14 mouse cellular contexts compared by ENCODE assay signal in genomic region chr16:95597578-95597951, GRCm38 (mm10). TPM values are rescaled to one million over a fixed set of nuclear protein-coding genes. Genes with fewer than 3 reads are reported as not detected.
DNase-seq lines count a peak whose midpoint lies in the region; ATAC-seq and TF ChIP-seq lines count a peak whose summit lies in the region.
"Had no signal": no experiment of that assay in that cellular context is flagged by ENCODE, and none has a peak within 500 bp of the region (broad histone marks: within the 10 kb centered on the region; RNA-seq: fewer than 3 reads in every experiment).

No protein-coding gene starts in this region.

- H3K36me3 ChIP-seq in kidney, postnatal 0 days (ENCODE audit: insufficient read depth, low read length): no peaks in the 10 kb centered on the region
- H3K36me3 ChIP-seq in neural tube, embryonic 15.5 days: no peaks in the 10 kb centered on the region
- H3K36me3 ChIP-seq: heart, embryonic 13.5 days had no signal

- no peak overlapping the region for H3K27ac ChIP-seq in kidney, postnatal 0 days
- H3K27ac ChIP-seq in embryonic fibroblast, embryonic 13.5 days (ENCODE audit: insufficient read depth, low read length): peak overlapping the region; percentile 74
- peak overlapping the region; percentile 54; the same call in 1 of the 2 replicates for H3K27ac ChIP-seq in neural tube, embryonic 15.5 days (replicated peaks)
- H3K27ac ChIP-seq: heart, embryonic 13.5 days had no signal

- no peak overlapping the region for H3K4me3 ChIP-seq in kidney, postnatal 0 days (replicated peaks; ENCODE audit: low read depth, low read length)
- no peak overlapping the region for H3K4me3 ChIP-seq in embryonic fibroblast, embryonic 13.5 days (ENCODE audit: insufficient read depth, low read length)
- H3K4me3 ChIP-seq in neural tube, embryonic 15.5 days (replicated peaks): no peak overlapping the region
- H3K4me3 ChIP-seq: heart, embryonic 13.5 days had no signal

- TF ChIP-seq POLR2A in embryonic fibroblast, embryonic 13.5 days (IDR thresholded peaks at IDR 0.05; ENCODE audit: low read depth, low read length): no peak

- no peak overlapping the region for H3K9ac ChIP-seq in kidney, postnatal 0 days (ENCODE audit: low read depth, low read length)
- no peak overlapping the region for H3K9ac ChIP-seq in neural tube, embryonic 15.5 days (replicated peaks)
- H3K9ac ChIP-seq: heart, embryonic 13.5 days had no signal

- TF ChIP-seq CTCF in kidney, postnatal 0 days (IDR thresholded peaks at IDR 0.05; ENCODE audit: low read depth): no peak
- no peak for TF ChIP-seq CTCF in embryonic fibroblast, embryonic 13.5 days (IDR thresholded peaks at IDR 0.05; ENCODE audit: borderline replicate concordance, insufficient read depth, low read length)

- no peaks in the 10 kb centered on the region for H3K27me3 ChIP-seq in kidney, postnatal 0 days (ENCODE audit: insufficient read depth, low read length)
- H3K27me3 ChIP-seq in neural tube, embryonic 15.5 days (replicated peaks): no peaks in the 10 kb centered on the region
- H3K27me3 ChIP-seq: heart, embryonic 13.5 days had no signal

- no peaks in the 10 kb centered on the region for H3K9me3 ChIP-seq in kidney, postnatal 0 days (replicated peaks; ENCODE audit: low read length)
- H3K9me3 ChIP-seq in neural tube, embryonic 15.5 days (replicated peaks): no peaks in the 10 kb centered on the region
- H3K9me3 ChIP-seq: heart, embryonic 13.5 days had no signal

- DNase-seq in kidney, postnatal 0 days (ENCODE audit: low spot score): peak; percentile 75
- DNase-seq in kidney, postnatal 14 days: no peak
- DNase-seq in right cerebral cortex, postnatal 10 days (ENCODE audit: low spot score in 2 of 2): peak; percentile 49 to 60
- DNase-seq in right cerebral cortex, postnatal 14 days: no peak
- no peak for DNase-seq in left cerebral cortex, postnatal 4 days
- DNase-seq: cerebellum, adult 9-10 months; gastrocnemius, postnatal 36 days; kidney, adult 2 months; lung, postnatal 36 days; thymus, postnatal 4 days had no signal

- H3K4me2 ChIP-seq in kidney, postnatal 0 days (ENCODE audit: low read length): no peak overlapping the region
- peak overlapping the region; percentile 6; the same call in 1 of the 2 replicates for H3K4me2 ChIP-seq in neural tube, embryonic 15.5 days
- H3K4me2 ChIP-seq: heart, embryonic 13.5 days had no signal

- no peaks in the 10 kb centered on the region for H3K4me1 ChIP-seq in kidney, postnatal 0 days (replicated peaks; ENCODE audit: insufficient read depth, low read length)
- peaks cover 4% of the 10 kb centered on the region for H3K4me1 ChIP-seq in embryonic fibroblast, embryonic 13.5 days (ENCODE audit: control insufficient read depth, insufficient read depth, low read length)
- peaks cover 21% of the 10 kb centered on the region for H3K4me1 ChIP-seq in neural tube, embryonic 15.5 days
- H3K4me1 ChIP-seq: heart, embryonic 13.5 days had no signal

- 42% methylated on average over 7 of the region's 7 CpGs for WGBS in kidney, postnatal 0 days
- WGBS in neural tube, embryonic 15.5 days: 43% methylated on average over 7 of the region's 7 CpGs

- intact Hi-C loops in left cerebral cortex, postnatal 4 days (cut with DNase I): no loop called here

- ATAC-seq in kidney, postnatal 0 days (replicated peaks; ENCODE audit: low FRiP score, low read depth): no peak
- ATAC-seq in neural tube, embryonic 15.5 days (ENCODE audit: low FRiP score): no peak

RNA-seq across cellular contexts. Expression of gene Erg, which starts 11.2 kb away (rescaled TPM):
- 6.4 TPM in 2 replicates for polyA plus RNA-seq in kidney, postnatal 0 days (2015; fragmentation: Nextera tagmentation; extraction: Ambion mirVana)
- polyA plus RNA-seq in embryonic fibroblast, embryonic 13.5 days (2011; ENCODE audit: insufficient read length, low read depth, missing spikeins): 6.1 and 17.6 TPM in 2 replicates
- 2.3 and 2.9 TPM in 2 replicates for polyA plus RNA-seq in neural tube, embryonic 15.5 days (2015; fragmentation: Nextera tagmentation; extraction: Ambion mirVana)
- 10 to 100 TPM in 1 of 2 experiments, 1 to 10 TPM in 1; 8.9 to 10.2 TPM for total RNA-seq in left cerebral cortex, postnatal 4 days (2021)
- total RNA-seq: monocyte, adult 5-6 weeks had no signal

Comparison
In these comparisons a context has a peak if more than half of its experiments do, and no peak if none do; other contexts are left out.
1. DNase-seq: peak in kidney, postnatal 0 days (single experiment) and right cerebral cortex, postnatal 10 days (2 of 2); none in kidney, postnatal 14 days (single experiment), right cerebral cortex, postnatal 14 days (single experiment) and left cerebral cortex, postnatal 4 days (single experiment).